Mouse (Mus musculus) 416B (cell line): ENCODE data around the gene Nos1ap.

Experiments
- DNase-seq: peaks from one replicate; pipeline ENCODE4 v3.0.0; 2011; ENCODE audit warnings: low read depth

Gene Nos1ap

GRCm38 (mm10) chr1:170363746-170364145, 225.9 kb downstream of the Nos1ap start:
- DNase-seq, result no peak

GRCm38 (mm10) chr1:170360183-170360915, 229.3 kb downstream of the Nos1ap start:
- DNase-seq, result no peak

GRCm38 (mm10) chr1:170353335-170353734, 236.3 kb downstream of the Nos1ap start:
- DNase-seq, result no peak

- no peak for DNase-seq
These were observed 238.6 kb downstream of the Nos1ap start for GRCm38 (mm10) chr1:170351080-170351479.

DNA sequence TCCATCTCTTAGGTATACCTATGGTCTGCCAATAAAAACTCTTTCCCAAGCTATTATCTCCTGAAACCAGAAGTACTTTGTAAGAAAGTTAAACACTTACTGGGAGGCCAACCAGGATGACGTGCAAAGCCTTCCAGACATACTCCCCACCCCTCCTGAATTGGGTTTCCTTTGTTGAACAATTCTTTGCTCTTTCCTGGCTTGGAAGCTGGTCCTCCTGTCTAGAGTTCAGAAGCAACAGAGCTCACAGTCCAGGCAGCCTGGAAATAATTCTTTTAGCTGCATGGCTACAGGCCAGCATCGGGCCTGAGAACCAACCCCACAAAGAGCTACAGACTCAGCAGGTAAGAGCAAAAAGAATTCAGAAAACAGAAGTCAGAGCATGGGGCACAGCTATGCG, 243.4 kb downstream of the Nos1ap start:
- no peak for DNase-seq

- no peak for DNase-seq
These were observed 245.8 kb downstream of the Nos1ap start for GRCm38 (mm10) chr1:170343906-170344305.

DNA sequence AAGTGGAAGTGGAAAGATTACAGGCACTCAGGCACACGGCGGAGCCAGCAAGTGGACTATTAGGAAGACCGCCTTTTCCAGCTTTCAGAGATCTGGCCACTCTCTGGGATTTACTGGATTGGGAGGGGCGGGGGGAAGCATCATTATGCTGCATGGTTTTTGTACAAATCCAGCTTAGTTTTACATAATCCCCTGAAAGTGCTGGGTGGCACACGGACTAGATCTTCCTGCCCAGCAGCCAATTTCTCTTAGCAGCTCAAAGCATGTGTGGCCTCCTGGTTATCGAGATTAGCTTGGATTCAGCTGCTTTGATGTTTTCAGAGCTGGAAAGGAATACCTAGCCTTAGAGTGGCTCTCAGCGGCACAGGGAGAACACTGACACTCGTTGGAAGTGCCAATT, 246.6 kb downstream of the Nos1ap start:
- no peak for DNase-seq

GRCm38 (mm10) chr1:170339943-170340342, 249.7 kb downstream of the Nos1ap start:
- no peak for DNase-seq

GRCm38 (mm10) chr1:170332775-170333174, 256.9 kb downstream of the Nos1ap start:
- no peak for DNase-seq

DNA sequence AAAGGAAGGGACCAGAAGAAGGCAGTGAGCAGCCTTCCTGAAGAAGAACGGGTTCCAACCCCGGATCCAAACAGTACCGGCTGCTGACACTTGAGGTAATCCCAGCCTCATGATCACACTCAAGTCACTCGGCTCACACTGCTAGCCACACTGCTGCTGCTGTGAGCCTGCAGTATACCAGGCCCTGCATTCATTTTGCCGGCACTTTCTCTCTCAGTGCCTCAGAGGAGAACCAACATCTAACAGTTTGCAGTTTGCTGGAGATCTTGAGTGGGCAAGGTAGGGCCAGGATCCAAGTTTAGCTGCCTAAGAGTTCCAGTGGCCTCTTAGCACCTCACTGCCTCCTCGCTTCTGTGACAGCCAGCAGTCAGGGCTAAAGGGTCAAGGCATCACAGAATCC, 257.7 kb downstream of the Nos1ap start:
- DNase-seq, result no peak

DNA sequence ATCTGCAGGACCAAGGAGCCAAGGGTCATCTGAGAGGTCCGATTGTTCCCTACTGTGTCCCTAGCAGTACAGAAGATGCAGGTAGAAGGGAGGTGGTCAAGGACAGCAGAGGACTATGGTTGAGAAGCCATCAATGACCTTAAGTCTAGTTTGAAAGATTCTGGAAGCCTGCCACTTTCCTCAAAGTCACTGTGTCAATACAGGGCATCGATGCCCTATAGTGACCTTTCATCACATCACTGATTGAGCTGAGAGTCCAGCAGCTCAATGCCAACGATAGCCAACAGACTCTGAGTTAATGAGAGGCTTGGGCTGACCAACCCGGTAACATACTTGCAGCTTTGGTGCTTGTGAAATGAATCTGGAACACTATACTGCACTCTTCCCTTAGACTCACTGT, 264.4 kb downstream of the Nos1ap start:
- DNase-seq, result no peak

DNA sequence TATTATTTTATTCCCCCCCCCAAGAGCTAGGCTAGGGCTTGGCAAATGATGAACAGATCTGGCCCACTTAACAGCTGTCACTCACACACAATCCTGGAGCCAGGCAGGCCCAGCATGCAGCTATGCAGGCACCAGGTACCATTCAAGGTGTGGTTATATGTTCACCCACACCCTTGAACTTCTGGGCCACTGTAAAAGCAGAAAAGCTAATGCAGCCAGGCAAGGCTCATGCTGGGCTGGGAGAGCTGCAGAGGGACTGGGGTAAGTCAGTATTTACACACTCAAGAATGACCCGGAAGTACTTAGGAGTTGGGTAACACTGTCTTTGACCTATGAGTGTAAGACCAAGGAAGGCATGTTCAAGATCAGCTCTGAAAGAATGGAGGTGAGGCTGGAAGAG, 265.3 kb downstream of the Nos1ap start:
- DNase-seq, result no peak

DNA sequence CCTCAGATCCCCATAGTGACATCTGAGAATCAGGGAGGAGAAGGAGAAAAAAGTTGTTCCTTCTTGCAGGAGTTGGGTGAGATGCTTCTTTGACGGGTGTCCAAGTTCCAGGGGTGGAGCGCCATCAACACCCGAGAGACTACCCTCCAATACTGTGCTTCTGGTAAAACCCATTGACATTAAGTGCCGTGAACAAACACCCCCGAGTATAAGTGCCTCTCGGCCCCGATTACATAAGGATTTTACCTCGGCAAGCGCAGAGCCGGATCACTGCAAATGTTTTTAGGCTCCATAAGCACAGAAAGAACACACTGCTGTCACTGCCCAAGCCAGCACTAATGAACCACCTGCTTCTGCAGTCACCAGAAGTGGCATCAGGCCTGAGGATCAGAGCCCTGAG, 266.7 kb downstream of the Nos1ap start:
- no peak for DNase-seq

DNA sequence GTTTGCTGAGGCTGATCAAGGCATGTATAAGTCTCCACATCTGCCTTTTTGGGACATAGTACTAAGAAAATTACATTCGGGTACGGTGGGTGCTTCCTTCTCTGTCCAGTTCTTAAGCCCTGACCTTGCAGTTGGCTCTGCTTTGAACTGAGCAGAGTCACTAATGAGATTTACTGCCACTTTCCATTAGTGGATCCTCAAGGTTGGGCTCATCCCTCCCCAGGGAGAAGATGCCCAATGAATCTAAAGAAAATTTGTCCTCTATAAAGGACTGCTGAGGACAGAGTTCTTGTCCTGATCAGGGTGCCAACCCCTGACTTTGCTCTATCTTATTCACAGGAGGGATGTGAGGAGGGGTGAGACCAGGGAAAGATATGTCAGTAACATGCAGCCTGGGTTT, 267.6 kb downstream of the Nos1ap start:
- DNase-seq, result no peak

DNA sequence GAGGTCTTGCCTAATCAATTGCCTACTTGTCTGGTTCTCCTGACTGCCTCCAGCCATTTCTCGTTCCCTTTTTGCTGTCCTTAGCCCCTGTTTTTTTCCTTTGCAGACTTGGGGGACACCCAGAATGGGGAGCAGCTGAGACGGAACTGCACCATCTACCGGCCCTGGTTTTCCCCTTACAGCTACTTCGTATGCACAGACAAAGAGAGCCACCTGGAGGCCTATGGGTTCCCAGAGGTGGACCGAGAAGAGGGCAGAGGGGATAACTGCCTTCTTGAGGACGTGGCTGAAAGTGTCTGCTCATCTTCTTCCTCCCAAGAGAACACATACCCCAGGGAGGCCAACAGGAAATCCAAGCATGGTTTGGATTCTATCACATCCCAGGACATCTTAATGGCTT, 278.2 kb downstream of the Nos1ap start:
- no peak for DNase-seq

DNA sequence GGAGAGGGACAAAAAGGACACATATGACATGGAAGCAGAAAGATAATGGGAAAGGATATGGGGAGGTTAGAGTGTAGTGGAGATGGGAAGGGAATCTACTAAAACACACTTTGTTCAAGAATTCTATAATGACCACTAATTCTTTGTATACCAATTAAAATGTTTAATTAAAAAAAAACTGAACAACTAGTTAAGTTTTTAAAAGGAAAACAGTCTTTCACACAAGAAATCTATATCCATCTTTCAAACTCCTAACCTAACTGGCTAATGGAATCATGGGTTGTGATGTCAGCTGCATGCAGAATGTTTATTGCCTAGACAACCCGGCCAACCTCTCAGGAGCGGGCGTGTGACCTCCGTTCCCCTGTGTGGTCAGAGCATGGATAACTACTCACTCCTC, 281.2 kb downstream of the Nos1ap start, which contains the start of gene Spata46:
Gene Spata46, plus strand, starts transcription at position 301 of the 400 bp plus-strand sequence.
- no peak for DNase-seq

DNA sequence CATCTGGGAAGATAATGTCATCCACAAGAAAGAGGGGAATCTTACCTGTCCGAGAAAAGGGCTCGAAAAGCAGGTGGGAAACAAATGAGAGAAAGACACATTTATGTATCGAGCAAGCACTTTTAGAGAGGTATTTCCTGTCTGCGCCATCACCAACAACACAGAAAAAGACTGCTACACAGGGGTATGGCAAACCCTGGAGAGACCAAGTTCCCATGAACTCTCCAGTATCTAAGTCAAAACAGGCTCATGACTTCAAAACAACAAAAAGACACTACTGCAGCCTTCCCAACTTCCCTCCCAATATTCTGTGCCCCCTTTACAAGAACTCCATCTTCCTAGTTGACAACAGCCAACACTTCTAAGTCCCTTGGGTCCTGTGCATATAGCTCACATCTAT, 283.4 kb downstream of the Nos1ap start, which contains the start of gene Gm7694:
Gene Gm7694, minus strand, starts transcription at position 101 of the 400 bp plus-strand sequence.
- no peak for DNase-seq

- DNase-seq, result no peak
These were observed 284.7 kb downstream of the Nos1ap start for GRCm38 (mm10) chr1:170305002-170305401.

- DNase-seq, result no peak
These were observed 286.6 kb downstream of the Nos1ap start for GRCm38 (mm10) chr1:170303103-170303502.

DNA sequence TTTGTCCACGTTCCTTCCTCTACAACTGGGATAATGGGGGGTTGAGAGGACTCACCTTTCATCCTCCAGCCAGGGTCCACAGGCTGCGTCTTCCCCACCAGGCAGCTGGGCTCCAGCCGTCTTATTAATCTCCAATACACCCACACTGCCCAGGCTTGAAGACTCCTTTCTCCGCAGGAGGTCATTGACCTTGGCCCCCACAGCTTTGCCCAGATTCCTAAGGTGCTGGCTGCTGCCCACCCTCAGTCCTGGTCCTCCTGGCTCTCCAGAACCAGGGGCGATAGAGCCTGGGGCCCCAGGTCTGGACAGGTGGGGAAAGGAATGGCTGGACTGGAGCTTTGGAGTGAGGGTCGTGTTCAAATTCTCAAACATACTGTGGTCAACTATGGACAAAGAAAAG, 287.2 kb downstream of the Nos1ap start:
- no peak for DNase-seq

DNA sequence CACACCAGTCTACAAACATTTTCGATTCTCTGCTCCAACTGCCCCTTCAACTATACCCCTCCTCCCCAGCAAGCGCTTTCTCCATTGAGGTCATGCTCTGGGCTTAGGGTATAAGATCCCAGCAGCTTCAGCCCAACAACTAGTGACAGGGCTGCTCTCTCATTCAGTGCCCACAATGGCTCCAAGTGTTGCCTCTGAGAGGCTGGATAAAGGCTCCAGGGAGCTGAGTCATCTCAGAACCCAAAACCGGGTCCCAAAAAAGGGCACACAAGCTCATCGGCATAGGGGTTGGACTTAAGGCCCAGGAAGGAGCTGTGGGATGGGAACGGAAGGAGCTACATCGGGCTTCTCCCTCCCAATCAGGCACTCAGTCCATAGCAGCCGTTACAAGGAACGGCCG, 288.0 kb downstream of the Nos1ap start:
- DNase-seq, result no peak

- DNase-seq, result no peak
These were observed 290.2 kb downstream of the Nos1ap start for GRCm38 (mm10) chr1:170299496-170299895.

GRCm38 (mm10) chr1:170294786-170295570, 294.7 kb downstream of the Nos1ap start:
- no peak for DNase-seq
